Mouse (Mus musculus) adrenal gland, postnatal 25 days (tissue): ENCODE results near the gene Ncs1. TPM values are rescaled to one million over a fixed set of nuclear protein-coding genes. Genes with fewer than 3 reads are reported as not detected.

Source experiments
- DNase-seq: peaks from one replicate; pipeline ENCODE4 v3.0.0; 2021; ENCODE audit warnings: mixed read lengths
- long read RNA-seq: library from polyadenylated mRNA; stranded (forward); transcript quantifications from one replicate; pipeline ENCODE4 v2.0.0, GENCODE M21; 2021
- total RNA-seq: library from RNA; stranded (reverse); gene quantifications from 2 replicates; pipeline ENCODE4 v1.2.3, GENCODE M21; 2021

The Ncs1 gene
- 2.9 and 4.1 TPM in 2 replicates for total RNA-seq
- long read RNA-seq: 0 reads

- DNase-seq: peak; percentile 83
Measured at GRCm38 (mm10) chr2:31245491-31246141, at the start of gene Ncs1. Gene Ncs1, plus strand, starts transcription at chr2:31245823.

GRCm38 (mm10) chr2:31198621-31199020, 47.0 kb upstream of the Ncs1 start:
- DNase-seq: no peak

- DNase-seq: no peak
Measured at GRCm38 (mm10) chr2:31200051-31200450, 45.6 kb upstream of the Ncs1 start.

GRCm38 (mm10) chr2:31201851-31202250, 43.8 kb upstream of the Ncs1 start:
- DNase-seq: no peak

GRCm38 (mm10) chr2:31202357-31202756, 43.3 kb upstream of the Ncs1 start:
- DNase-seq: no peak

- DNase-seq: peak; percentile 48
Measured at GRCm38 (mm10) chr2:31202956-31203355, 42.7 kb upstream of the Ncs1 start.

- no peak for DNase-seq
Measured at GRCm38 (mm10) chr2:31204677-31205076, 40.9 kb upstream of the Ncs1 start.

GRCm38 (mm10) chr2:31206211-31206610, 39.4 kb upstream of the Ncs1 start:
- DNase-seq: no peak

GRCm38 (mm10) chr2:31206882-31207281, 38.7 kb upstream of the Ncs1 start:
- no peak for DNase-seq

- DNase-seq: no peak
Measured at GRCm38 (mm10) chr2:31208544-31209142, 37.0 kb upstream of the Ncs1 start.

GRCm38 (mm10) chr2:31209525-31209924, 36.1 kb upstream of the Ncs1 start:
- DNase-seq: peak; percentile 69

GRCm38 (mm10) chr2:31210144-31210847, 35.3 kb upstream of the Ncs1 start:
- no peak for DNase-seq

GRCm38 (mm10) chr2:31211204-31211603, 34.4 kb upstream of the Ncs1 start:
- DNase-seq: no peak

- no peak for DNase-seq
Measured at GRCm38 (mm10) chr2:31214211-31214796, 31.3 kb upstream of the Ncs1 start.

GRCm38 (mm10) chr2:31218611-31219010, 27.0 kb upstream of the Ncs1 start:
- DNase-seq: no peak

GRCm38 (mm10) chr2:31219470-31219869, 26.2 kb upstream of the Ncs1 start:
- DNase-seq: no peak

- no peak for DNase-seq
Measured at GRCm38 (mm10) chr2:31220844-31221243, 24.8 kb upstream of the Ncs1 start.

GRCm38 (mm10) chr2:31221582-31221981, 24.0 kb upstream of the Ncs1 start:
- no peak for DNase-seq

GRCm38 (mm10) chr2:31228768-31229311, 16.8 kb upstream of the Ncs1 start:
- DNase-seq: no peak

- no peak for DNase-seq
Measured at GRCm38 (mm10) chr2:31239203-31239696, 6.4 kb upstream of the Ncs1 start.

GRCm38 (mm10) chr2:31239833-31240232, 5.8 kb upstream of the Ncs1 start:
- DNase-seq: no peak

GRCm38 (mm10) chr2:31241639-31242038, 4.0 kb upstream of the Ncs1 start:
- no peak for DNase-seq

- no peak for DNase-seq
Measured at GRCm38 (mm10) chr2:31244216-31244615, 1.4 kb upstream of the Ncs1 start.
